Mouse (Mus musculus): ENCODE measurements around the gene Fbp2.

- TF ChIP-seq BHLHE40 (IDR thresholded peaks at IDR 0.05; ENCODE audit: low read depth, low read length) (no peak), MAZ (IDR thresholded peaks at IDR 0.05; ENCODE audit: low read depth, low read length) (no peak)
Measured at GRCm38 (mm10) chr13:62866817-62867216, 8.6 kb upstream of the Fbp2 start.
